Mouse (Mus musculus) cerebellum, adult 11-12 months (tissue): ENCODE measurements around the gene Sf3a1.
"Not testable (repeated sequence)": the region's sequence is repeated elsewhere in the genome, so short reads cannot be mapped to it uniquely, and the experiment has no call there.

ENCODE experiments used
- DNase-seq: peaks from one replicate; pipeline ENCODE4 v3.0.0; 2022

Gene Sf3a1

GRCm38 (mm10) chr11:4159808-4160708 lies at the start of gene Sf3a1, which contains the start of gene Ccdc157:
Gene Sf3a1 (plus strand): TSS chr11:4160350.
Gene Ccdc157 (minus strand): TSS chr11:4160293.
- peak; percentile 89 for DNase-seq

GRCm38 (mm10) chr11:4112033-4112432 lies 48.1 kb upstream of the Sf3a1 start:
- DNase-seq: no peak

GRCm38 (mm10) chr11:4112861-4113260 lies 47.3 kb upstream of the Sf3a1 start:
- no peak for DNase-seq

- no peak for DNase-seq
Measured at GRCm38 (mm10) chr11:4113496-4113895, 46.7 kb upstream of the Sf3a1 start.

GRCm38 (mm10) chr11:4113970-4114369 lies 46.2 kb upstream of the Sf3a1 start:
- no peak for DNase-seq

- DNase-seq: not testable (repeated sequence)
Measured at GRCm38 (mm10) chr11:4114541-4114940, 45.6 kb upstream of the Sf3a1 start.

- DNase-seq: no peak
Measured at GRCm38 (mm10) chr11:4115407-4115806, 44.7 kb upstream of the Sf3a1 start.

- no peak for DNase-seq
Measured at GRCm38 (mm10) chr11:4116458-4117141, 43.5 kb upstream of the Sf3a1 start.

GRCm38 (mm10) chr11:4117372-4118071 lies 42.6 kb upstream of the Sf3a1 start:
- no peak for DNase-seq

GRCm38 (mm10) chr11:4118081-4118921 lies 41.8 kb upstream of the Sf3a1 start:
- DNase-seq: peak; percentile 81

GRCm38 (mm10) chr11:4119635-4120034 lies 40.5 kb upstream of the Sf3a1 start:
- no peak for DNase-seq

GRCm38 (mm10) chr11:4121691-4122090 lies 38.5 kb upstream of the Sf3a1 start:
- DNase-seq: no peak

- no peak for DNase-seq
Measured at GRCm38 (mm10) chr11:4122226-4122625, 37.9 kb upstream of the Sf3a1 start.

- no peak for DNase-seq
Measured at GRCm38 (mm10) chr11:4122742-4123579, 37.2 kb upstream of the Sf3a1 start, which contains the start of gene Sec14l2. Gene Sec14l2 (minus strand): TSS chr11:4123415.

- no peak for DNase-seq
Measured at GRCm38 (mm10) chr11:4123922-4124321, 36.2 kb upstream of the Sf3a1 start.

GRCm38 (mm10) chr11:4127059-4127458 lies 33.1 kb upstream of the Sf3a1 start:
- DNase-seq: no peak

GRCm38 (mm10) chr11:4128461-4128860 lies 31.7 kb upstream of the Sf3a1 start:
- DNase-seq: not testable (repeated sequence)

- DNase-seq: no peak
Measured at GRCm38 (mm10) chr11:4133450-4133849, 26.7 kb upstream of the Sf3a1 start.

- DNase-seq: no peak
Measured at GRCm38 (mm10) chr11:4134400-4134799, 25.8 kb upstream of the Sf3a1 start.

- DNase-seq: peak; percentile 84
Measured at GRCm38 (mm10) chr11:4134986-4135935, 24.9 kb upstream of the Sf3a1 start, which contains the start of gene Rnf215. Gene Rnf215 (plus strand): TSS chr11:4135202.
